Mouse (Mus musculus) embryonic fibroblast, embryonic 13.5 days (primary cell): Measurements from ENCODE around the gene Dctpp1.

Source experiments
- CTCF ChIP-seq: IDR thresholded peaks from 2 replicates; pipeline ENCODE4 v1.5.1; 2011; ENCODE audit warnings: mild to moderate bottlenecking, control low read depth, low read length, moderate library complexity, borderline replicate concordance; ENCODE audit not compliant: insufficient read depth
- POLR2A ChIP-seq: IDR thresholded peaks from 2 replicates; pipeline ENCODE4 v1.6.1; 2011; ENCODE audit warnings: low read depth, mild to moderate bottlenecking, control low read depth, low read length, moderate library complexity

DNA sequence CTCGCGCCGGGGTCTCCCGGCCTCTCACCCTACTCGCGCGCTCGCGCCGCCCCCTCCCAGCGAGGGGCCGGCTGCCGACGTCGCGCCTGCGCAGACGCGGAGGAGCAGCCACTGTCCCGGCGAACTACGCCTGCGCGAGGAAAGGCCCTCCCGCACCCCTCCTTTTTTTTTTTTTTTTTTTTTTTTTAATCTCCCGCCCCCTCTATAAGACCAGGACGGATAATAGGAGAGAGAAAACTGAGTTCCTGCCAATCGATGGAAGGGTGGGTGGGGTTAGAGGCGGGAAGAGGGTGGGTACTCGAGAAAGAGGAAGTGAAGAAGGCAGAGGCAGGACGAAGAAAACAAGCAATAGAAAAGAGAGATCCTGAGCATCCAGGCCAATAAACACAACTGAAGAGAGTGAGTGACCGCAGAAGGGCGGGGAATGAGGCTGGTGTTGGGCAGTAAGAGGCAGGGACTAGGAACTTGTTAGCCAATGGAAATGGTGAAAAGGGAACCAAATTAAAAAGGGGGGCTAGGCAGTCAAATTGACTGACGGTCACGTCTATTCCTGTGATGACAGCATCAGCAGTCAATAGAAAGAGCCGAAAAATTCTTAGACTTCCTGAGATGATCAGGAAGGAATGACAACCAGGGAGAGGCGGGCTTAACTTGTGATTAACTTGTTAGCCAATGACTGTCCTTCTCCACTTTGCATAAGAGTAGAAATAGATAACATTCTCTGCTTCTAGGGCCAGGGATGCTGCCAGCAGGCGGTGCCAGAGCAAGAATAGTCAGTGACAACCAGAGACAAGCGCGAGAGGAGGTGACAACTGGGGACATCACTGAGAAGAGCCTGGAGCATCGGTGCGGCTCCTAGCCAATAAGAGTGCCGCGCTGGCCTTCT is 51.7 kb downstream of the Dctpp1 start, which contains the start of gene Mylpf:
- peak; percentile 54; the same call in 1 of the 2 replicates for TF ChIP-seq CTCF
- peak; percentile 89 for TF ChIP-seq POLR2A
